Mouse (Mus musculus): Measurements from ENCODE around the gene Ppm1b.

Gene Ppm1b

DNA sequence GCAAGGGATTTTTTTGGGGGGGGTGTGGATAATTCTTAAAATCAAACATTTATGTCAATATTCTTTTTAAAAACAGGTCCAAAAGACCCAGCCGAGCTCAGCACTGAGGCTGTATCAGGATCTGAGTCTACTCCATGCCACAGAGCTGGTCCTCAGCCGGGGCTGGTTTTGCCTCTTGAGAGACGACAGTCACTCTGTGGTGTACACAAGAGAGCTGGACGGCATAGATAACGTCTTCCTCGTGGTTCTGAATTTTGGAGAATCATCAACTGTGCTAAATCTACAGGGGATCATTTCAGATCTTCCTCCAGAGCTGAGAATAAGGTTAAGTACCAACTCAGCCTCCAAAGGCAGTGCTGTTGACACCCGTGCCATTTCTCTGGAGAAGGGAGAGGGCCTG is 107.0 kb downstream of the Ppm1b start:
- DNase-seq (ENCODE audit: extremely low spot score, low read depth, low spot score): no peak

DNA sequence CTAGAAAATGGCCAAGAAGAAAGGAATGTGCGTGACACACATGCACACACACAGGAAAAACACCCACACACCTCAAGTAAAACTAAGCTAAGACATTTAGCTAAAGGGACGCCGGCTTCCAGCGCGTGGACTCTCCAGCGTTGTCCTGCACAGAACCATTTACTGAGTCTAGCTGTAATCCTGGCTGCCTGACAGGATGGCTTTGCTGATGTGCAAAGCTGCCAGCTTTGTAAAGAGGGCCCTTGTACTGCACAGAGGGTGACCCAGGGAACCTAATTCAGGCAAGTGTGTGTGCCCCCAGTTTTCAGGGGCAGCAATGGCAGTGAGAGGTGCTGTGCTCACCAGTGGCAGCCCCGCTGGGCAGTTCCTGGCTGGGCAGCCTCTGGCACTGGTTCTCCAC is 110.8 kb downstream of the Ppm1b start:
- no peak for DNase-seq (ENCODE audit: extremely low spot score, low read depth, low spot score)

DNA sequence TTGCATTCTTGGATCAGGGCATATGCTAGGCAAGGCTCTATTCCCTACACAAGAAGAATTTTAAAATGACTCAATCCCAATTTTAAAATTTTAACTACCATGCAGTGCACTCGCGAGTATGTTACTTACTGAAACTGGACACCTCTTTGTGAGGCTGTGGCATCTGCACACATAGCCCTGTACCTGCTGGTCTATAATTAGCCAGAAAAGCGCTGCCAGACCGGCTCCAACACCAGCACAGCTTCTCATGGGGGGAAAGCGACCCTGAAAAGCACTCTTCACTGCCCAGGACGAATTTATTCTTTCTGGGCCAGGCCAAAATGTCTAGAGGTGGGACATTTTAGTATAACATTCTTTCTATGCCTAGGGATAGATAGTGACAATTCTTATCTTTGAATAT is 114.1 kb downstream of the Ppm1b start:
- no peak for DNase-seq (ENCODE audit: extremely low spot score, low read depth, low spot score)

DNA sequence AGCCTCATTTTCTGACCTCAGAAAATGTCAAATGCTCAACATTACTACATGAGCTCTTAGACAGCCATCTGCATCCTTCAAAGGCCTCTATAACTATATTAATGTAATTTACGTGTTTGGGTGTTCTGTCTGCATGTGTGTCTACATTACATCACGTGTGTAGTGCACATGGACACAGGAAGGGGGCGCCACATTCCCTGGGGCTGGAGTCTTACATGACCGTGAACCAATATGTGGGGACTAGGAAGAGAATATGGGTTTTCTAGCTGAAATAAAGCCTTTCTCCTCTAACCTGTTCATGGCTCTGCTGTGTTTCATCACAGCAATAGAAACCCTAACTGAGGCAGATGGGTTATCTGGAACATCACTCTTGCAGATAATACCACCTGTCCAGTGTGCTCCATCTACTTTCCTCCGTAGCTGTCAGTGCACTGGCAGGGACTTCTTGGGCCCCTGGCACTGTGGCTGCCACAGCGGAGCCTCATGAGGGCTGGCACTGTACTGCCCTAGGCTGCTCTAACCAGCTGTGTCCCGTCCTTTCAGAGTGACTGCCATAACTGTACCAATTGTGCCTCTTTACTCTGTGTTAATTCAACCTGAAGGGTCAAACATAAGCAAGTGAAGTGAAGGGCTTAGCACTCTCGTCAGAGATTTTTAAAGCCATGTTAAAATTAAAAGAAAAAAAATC is 114.7 kb downstream of the Ppm1b start:
- no peak for DNase-seq (ENCODE audit: extremely low spot score, low read depth, low spot score)

DNA sequence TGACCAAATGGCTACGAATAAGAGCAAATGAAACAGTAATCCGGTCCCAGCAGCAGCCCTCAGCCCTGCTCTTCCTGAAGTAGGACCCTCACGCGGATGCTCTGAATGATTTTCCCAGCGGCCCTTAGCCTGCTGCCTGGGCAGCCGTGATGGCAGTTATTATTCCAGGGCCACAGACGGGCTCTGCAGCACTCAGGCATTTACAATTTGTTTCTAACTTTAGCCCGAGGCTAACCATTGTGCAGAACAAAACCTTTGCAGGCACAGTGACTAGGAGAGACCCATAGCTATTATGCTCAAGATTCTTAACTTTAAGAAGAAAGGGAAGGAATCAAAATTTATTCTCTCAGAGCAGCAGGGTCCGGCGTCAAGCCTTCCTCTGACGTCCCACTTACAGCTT is 115.8 kb downstream of the Ppm1b start:
- no peak for DNase-seq (ENCODE audit: extremely low spot score, low read depth, low spot score)

DNA sequence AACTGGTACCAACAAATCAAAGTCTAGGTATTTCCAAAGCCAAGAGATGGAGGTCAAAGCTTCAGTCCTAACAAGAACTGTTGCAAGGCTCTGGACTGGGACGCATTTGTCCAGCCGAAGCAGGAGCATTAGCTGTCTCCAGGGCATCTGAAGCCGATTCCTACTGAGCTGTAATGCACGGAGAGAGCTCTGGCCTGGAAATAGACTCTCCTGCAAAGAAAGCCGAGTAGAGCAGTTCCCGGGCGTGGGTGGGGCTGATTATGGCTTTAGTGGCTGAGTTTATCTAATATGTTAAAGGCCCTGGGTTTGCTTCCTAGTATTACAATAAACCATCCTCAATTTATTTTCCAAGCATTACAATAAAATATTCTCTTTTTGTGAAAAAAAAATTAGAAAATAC is 116.7 kb downstream of the Ppm1b start:
- DNase-seq (ENCODE audit: extremely low spot score, low read depth, low spot score): no peak

Measured in hindlimb bud, embryonic 11.5 days (tissue).